Comparison of ENCODE assay signal across 29 mouse cellular contexts in the genomic region with DNA sequence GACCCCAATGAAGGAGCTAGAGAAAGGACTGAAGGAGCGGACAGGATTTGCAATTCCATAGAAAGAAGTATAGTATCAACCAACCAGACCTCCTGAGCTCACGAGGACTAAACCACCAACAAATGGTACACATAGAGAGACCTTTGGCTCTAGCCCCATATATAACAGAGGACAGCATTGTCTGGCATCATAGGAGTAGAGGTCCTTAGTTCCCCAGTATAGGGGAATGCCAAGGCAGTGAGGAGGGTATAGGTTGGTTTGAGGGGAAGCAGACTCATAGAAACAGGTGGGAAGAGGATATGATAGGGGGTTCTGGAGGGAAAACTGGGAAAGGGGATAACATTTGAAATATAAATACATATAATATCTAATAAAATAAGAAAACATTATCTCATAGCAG. TPM values are rescaled to one million over a fixed set of nuclear protein-coding genes. Genes with fewer than 3 reads are reported as not detected.
"Had no signal": no experiment of that assay in that cellular context is flagged by ENCODE, and none has a peak within 500 bp of the region (broad histone marks: within the 10 kb centered on the region; RNA-seq: fewer than 3 reads in every experiment).

No protein-coding gene starts in this region.

- H3K9me3 ChIP-seq: intestine, embryonic 15.5 days; limb, embryonic 15.5 days had no signal

- H3K9ac ChIP-seq: heart, embryonic 12.5 days; hindbrain, embryonic 12.5 days; hindbrain, embryonic 14.5 days; intestine, embryonic 15.5 days; limb, embryonic 13.5 days; limb, embryonic 15.5 days; liver, embryonic 14.5 days had no signal

- H3K36me3 ChIP-seq: heart, embryonic 10.5 days; heart, embryonic 12.5 days; hindbrain, embryonic 10.5 days; hindbrain, embryonic 12.5 days; intestine, embryonic 15.5 days; limb, embryonic 13.5 days; limb, embryonic 15.5 days had no signal

- H3K4me2 ChIP-seq: heart, embryonic 12.5 days; hindbrain, embryonic 12.5 days; hindbrain, embryonic 14.5 days; intestine, embryonic 15.5 days; limb, embryonic 13.5 days; limb, embryonic 15.5 days had no signal

- H3K27ac ChIP-seq: gastrocnemius, adult 2 months; heart, embryonic 10.5 days; hindbrain, embryonic 10.5 days; hindbrain, embryonic 12.5 days; hindbrain, embryonic 14.5 days; intestine, embryonic 15.5 days; layer of hippocampus, adult 2 months; left cerebral cortex, adult 2 months; limb, embryonic 13.5 days; limb, embryonic 15.5 days; liver, embryonic 14.5 days had no signal

- DNase-seq: gastrocnemius, adult 2 months; gastrocnemius, postnatal 10 days; gastrocnemius, postnatal 25 days; heart, adult 18-20 months; heart, postnatal 10 days; heart, postnatal 4 days; kidney, adult 2 months; kidney, adult 9 months; kidney, postnatal 10 days; kidney, postnatal 25 days; kidney, postnatal 4 days had no signal

- H3K4me3 ChIP-seq: gastrocnemius, adult 2 months; heart, embryonic 10.5 days; heart, embryonic 12.5 days; hindbrain, embryonic 10.5 days; hindbrain, embryonic 12.5 days; intestine, embryonic 15.5 days; layer of hippocampus, adult 2 months; left cerebral cortex, adult 2 months; limb, embryonic 13.5 days; limb, embryonic 15.5 days had no signal

- H3K4me1 ChIP-seq: heart, embryonic 10.5 days; heart, embryonic 12.5 days; hindbrain, embryonic 10.5 days; hindbrain, embryonic 12.5 days; intestine, embryonic 15.5 days; limb, embryonic 13.5 days; limb, embryonic 15.5 days had no signal

- ATAC-seq: hindbrain, embryonic 16.5 days; inflammation-experienced regulatory T-cells, adult 6 months; intestine, embryonic 15.5 days; intestine, postnatal 0 days had no signal

- H3K27me3 ChIP-seq: heart, embryonic 12.5 days; hindbrain, embryonic 12.5 days; intestine, embryonic 15.5 days; limb, embryonic 13.5 days; limb, embryonic 15.5 days had no signal

RNA-seq across cellular contexts. Expression of a gene that starts 13.0 kb away (rescaled TPM):
- polyA plus RNA-seq: heart, embryonic 10.5 days; heart, embryonic 12.5 days; heart, embryonic 14.5 days; hindbrain, embryonic 10.5 days; hindbrain, embryonic 12.5 days; hindbrain, embryonic 14.5 days; inflammation-experienced regulatory T-cells, adult 6 months; limb, embryonic 11.5 days had no signal

RNA-seq across cellular contexts. Expression of a gene that starts 41.4 kb away (rescaled TPM):
- polyA plus RNA-seq: intestine, embryonic 15.5 days; intestine, postnatal 0 days; kidney, embryonic 16.5 days; limb, embryonic 11.5 days; limb, embryonic 13.5 days; limb, embryonic 15.5 days; liver, adult 2 months; liver, embryonic 14.5 days had no signal
